Mouse (Mus musculus): ENCODE measurements at regions not wholly inside any gene's neighbourhood (a gene's known extent, or its start where the extent isn't known, plus 50 kb on each side); places are given as distances from the start of the nearest gene placed in this dataset.

DNA sequence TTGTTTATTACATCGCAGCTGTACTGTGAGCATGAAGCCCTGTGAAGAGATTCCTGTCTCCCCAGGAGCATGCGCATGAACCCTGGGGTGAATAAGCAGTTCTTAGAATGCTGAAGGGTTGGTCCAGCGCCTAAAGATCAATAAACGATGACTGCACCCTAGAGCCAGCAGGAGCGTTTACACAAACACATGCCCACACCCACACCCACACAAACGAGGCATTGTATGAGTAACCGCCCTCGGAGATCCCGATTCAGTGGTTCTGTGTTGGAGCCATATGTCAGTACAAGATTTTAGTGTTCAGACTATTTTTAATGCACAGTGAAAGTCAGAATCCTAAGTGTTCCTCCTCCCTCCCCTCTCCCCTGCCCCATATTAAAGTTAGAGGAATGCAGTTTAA lies 57.3 kb downstream of the Edn1 start:
- Histone ChIP-seq H3K4me2 (ENCODE audit: low read length) (no peak overlapping the region), H3K27me3 (replicated peaks; ENCODE audit: control insufficient read depth, insufficient read depth, low read length) (no peaks in the 10 kb centered on the region), H3K27ac (ENCODE audit: low read depth, low read length) (no peak overlapping the region), H3K36me3 (ENCODE audit: control insufficient read depth, insufficient read depth, low read length) (no peaks in the 10 kb centered on the region), H3K4me1 (ENCODE audit: control insufficient read depth, insufficient read depth, low read depth, low read length) (no peaks in the 10 kb centered on the region), H3K4me3 (ENCODE audit: low read length) (no peak overlapping the region), H3K9me3 (ENCODE audit: control insufficient read depth, low read length) (no peaks in the 10 kb centered on the region; the same call in 1 of the 2 replicates), H3K9ac (ENCODE audit: low read depth, low read length) (no peak overlapping the region)
- ATAC-seq, result no peak
- 84% methylated on average over 9 of the region's 9 CpGs for WGBS

- H3K9me3 ChIP-seq (ENCODE audit: control insufficient read depth, low read length), result no peaks in the 10 kb centered on the region; the same call in 1 of the 2 replicates
- H3K27me3 ChIP-seq (replicated peaks; ENCODE audit: control insufficient read depth, insufficient read depth, low read length), result no peaks in the 10 kb centered on the region
- no peaks in the 10 kb centered on the region for H3K4me1 ChIP-seq (ENCODE audit: control insufficient read depth, insufficient read depth, low read depth, low read length)
- H3K9ac ChIP-seq (ENCODE audit: low read depth, low read length), result no peak overlapping the region
- H3K36me3 ChIP-seq (ENCODE audit: control insufficient read depth, insufficient read depth, low read length), result no peaks in the 10 kb centered on the region
- no peak for ATAC-seq
- H3K27ac ChIP-seq (ENCODE audit: low read depth, low read length), result no peak overlapping the region
- 79% methylated on average over 7 of the region's 7 CpGs for WGBS
- no peak overlapping the region for H3K4me2 ChIP-seq (ENCODE audit: low read length)
- H3K4me3 ChIP-seq (ENCODE audit: low read length), result no peak overlapping the region
Observed at GRCm38 (mm10) chr13:42367655-42368554, 66.6 kb downstream of the Edn1 start.

GRCm38 (mm10) chr13:42369826-42370225 lies 68.5 kb downstream of the Edn1 start:
- H3K4me3 ChIP-seq (ENCODE audit: low read length), result no peak overlapping the region
- no peaks in the 10 kb centered on the region for H3K9me3 ChIP-seq (ENCODE audit: control insufficient read depth, low read length)
- H3K4me1 ChIP-seq (ENCODE audit: control insufficient read depth, insufficient read depth, low read depth, low read length), result no peaks in the 10 kb centered on the region
- no peak overlapping the region for H3K4me2 ChIP-seq (ENCODE audit: low read length)
- H3K27me3 ChIP-seq (replicated peaks; ENCODE audit: control insufficient read depth, insufficient read depth, low read length), result no peaks in the 10 kb centered on the region
- no peaks in the 10 kb centered on the region for H3K36me3 ChIP-seq (ENCODE audit: control insufficient read depth, insufficient read depth, low read length)
- H3K27ac ChIP-seq (ENCODE audit: low read depth, low read length), result no peak overlapping the region
- no peak overlapping the region for H3K9ac ChIP-seq (ENCODE audit: low read depth, low read length)
- 94% methylated on average over 1 of the region's 1 CpGs for WGBS
- no peak for ATAC-seq

DNA sequence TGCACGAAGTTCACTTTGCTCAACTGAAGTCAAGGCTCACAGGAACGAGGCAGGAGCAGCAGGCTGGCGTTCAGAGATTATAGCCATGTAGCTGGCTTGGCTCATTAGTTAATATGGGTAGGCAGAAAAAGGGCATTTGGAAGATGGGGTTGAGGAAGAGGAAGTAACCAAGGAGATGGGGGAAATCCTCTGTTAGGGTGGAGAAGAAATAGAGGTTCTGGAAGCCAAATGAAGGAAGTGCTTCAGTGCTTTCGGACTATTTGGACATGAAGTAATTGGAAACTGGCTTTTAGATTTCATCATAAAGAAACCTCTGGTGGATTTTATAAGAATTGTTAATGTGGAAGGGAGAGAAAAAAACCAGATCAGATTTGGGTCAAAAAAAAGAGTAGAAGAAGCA lies 70.9 kb downstream of the Edn1 start:
- no peaks in the 10 kb centered on the region for H3K36me3 ChIP-seq (ENCODE audit: control insufficient read depth, insufficient read depth, low read length)
- H3K9ac ChIP-seq (ENCODE audit: low read depth, low read length), result no peak overlapping the region
- H3K4me2 ChIP-seq (ENCODE audit: low read length), result no peak overlapping the region
- no peaks in the 10 kb centered on the region for H3K27me3 ChIP-seq (replicated peaks; ENCODE audit: control insufficient read depth, insufficient read depth, low read length)
- no peaks in the 10 kb centered on the region for H3K9me3 ChIP-seq (ENCODE audit: control insufficient read depth, low read length)
- 90% methylated on average over 4 of the region's 4 CpGs for WGBS
- H3K4me1 ChIP-seq (ENCODE audit: control insufficient read depth, insufficient read depth, low read depth, low read length), result no peaks in the 10 kb centered on the region
- H3K27ac ChIP-seq (ENCODE audit: low read depth, low read length), result no peak overlapping the region
- no peak overlapping the region for H3K4me3 ChIP-seq (ENCODE audit: low read length)
- no peak for ATAC-seq

DNA sequence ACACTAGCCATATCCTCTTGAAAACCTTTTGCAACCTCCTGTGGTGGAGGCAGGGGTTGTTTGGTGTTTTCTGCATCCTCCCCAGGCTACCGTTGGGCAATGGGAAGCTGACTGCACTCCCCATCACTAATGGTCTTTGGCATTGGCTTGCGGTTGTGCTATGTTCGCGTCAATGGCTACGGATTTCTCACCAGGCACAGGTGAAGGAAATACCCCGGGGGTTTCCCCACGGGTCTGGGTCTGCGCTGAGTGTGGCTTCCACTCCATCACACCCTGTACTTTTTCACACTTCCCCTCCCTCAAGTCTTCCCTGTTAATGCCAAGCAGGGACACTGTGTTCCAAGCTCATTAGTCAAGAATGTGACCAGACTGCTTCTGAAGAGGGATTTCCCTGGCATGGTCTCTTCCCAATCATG lies 72.9 kb downstream of the Edn1 start:
- Histone ChIP-seq H3K9ac (ENCODE audit: low read depth, low read length) (no peak overlapping the region), H3K36me3 (ENCODE audit: control insufficient read depth, insufficient read depth, low read length) (no peaks in the 10 kb centered on the region), H3K4me3 (ENCODE audit: low read length) (no peak overlapping the region), H3K27me3 (replicated peaks; ENCODE audit: control insufficient read depth, insufficient read depth, low read length) (no peaks in the 10 kb centered on the region), H3K4me2 (ENCODE audit: low read length) (no peak overlapping the region), H3K4me1 (ENCODE audit: control insufficient read depth, insufficient read depth, low read depth, low read length) (no peaks in the 10 kb centered on the region), H3K27ac (ENCODE audit: low read depth, low read length) (no peak overlapping the region), H3K9me3 (ENCODE audit: control insufficient read depth, low read length) (no peaks in the 10 kb centered on the region)
- ATAC-seq, result no peak
- 89% methylated on average over 8 of the region's 8 CpGs for WGBS

- no peaks in the 10 kb centered on the region for H3K9me3 ChIP-seq (ENCODE audit: control insufficient read depth, low read length)
- no peaks in the 10 kb centered on the region for H3K27me3 ChIP-seq (replicated peaks; ENCODE audit: control insufficient read depth, insufficient read depth, low read length)
- H3K9ac ChIP-seq (ENCODE audit: low read depth, low read length), result no peak overlapping the region
- H3K4me2 ChIP-seq (ENCODE audit: low read length), result no peak overlapping the region
- 75% methylated on average over 6 of the region's 6 CpGs for WGBS
- no peak for ATAC-seq
- no peaks in the 10 kb centered on the region for H3K4me1 ChIP-seq (ENCODE audit: control insufficient read depth, insufficient read depth, low read depth, low read length)
- no peaks in the 10 kb centered on the region for H3K36me3 ChIP-seq (ENCODE audit: control insufficient read depth, insufficient read depth, low read length)
- H3K27ac ChIP-seq (ENCODE audit: low read depth, low read length), result no peak overlapping the region
- H3K4me3 ChIP-seq (ENCODE audit: low read length), result no peak overlapping the region
Observed at GRCm38 (mm10) chr13:42379675-42380074, 78.4 kb downstream of the Edn1 start.

DNA sequence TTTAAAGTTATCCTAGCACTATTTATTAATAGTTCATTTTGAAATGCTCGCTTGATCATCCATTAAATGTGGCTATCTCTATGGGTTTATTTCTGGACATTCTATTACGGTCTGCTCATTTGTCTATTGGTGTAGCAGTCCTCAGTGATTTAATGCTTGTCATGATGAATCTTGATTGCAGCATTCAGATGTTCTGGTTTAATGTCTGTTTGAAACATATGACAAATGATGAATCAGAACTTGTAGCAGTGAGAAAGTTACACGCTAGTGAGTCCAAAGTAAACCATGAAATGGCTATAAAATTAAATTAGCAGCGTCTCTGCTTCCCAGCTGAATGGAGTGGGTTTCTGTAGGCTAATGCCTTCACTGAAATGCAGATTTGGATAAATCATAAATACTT lies 81.8 kb downstream of the Edn1 start:
- no peak overlapping the region for H3K4me3 ChIP-seq (ENCODE audit: low read length)
- no peak overlapping the region for H3K4me2 ChIP-seq (ENCODE audit: low read length)
- H3K9me3 ChIP-seq (ENCODE audit: control insufficient read depth, low read length), result no peaks in the 10 kb centered on the region
- H3K4me1 ChIP-seq (ENCODE audit: control insufficient read depth, insufficient read depth, low read depth, low read length), result no peaks in the 10 kb centered on the region
- H3K27me3 ChIP-seq (replicated peaks; ENCODE audit: control insufficient read depth, insufficient read depth, low read length), result no peaks in the 10 kb centered on the region
- H3K9ac ChIP-seq (ENCODE audit: low read depth, low read length), result no peak overlapping the region
- H3K27ac ChIP-seq (ENCODE audit: low read depth, low read length), result no peak overlapping the region
- ATAC-seq, result no peak
- no peaks in the 10 kb centered on the region for H3K36me3 ChIP-seq (ENCODE audit: control insufficient read depth, insufficient read depth, low read length)
- WGBS, result 73% methylated on average over 4 of the region's 4 CpGs

DNA sequence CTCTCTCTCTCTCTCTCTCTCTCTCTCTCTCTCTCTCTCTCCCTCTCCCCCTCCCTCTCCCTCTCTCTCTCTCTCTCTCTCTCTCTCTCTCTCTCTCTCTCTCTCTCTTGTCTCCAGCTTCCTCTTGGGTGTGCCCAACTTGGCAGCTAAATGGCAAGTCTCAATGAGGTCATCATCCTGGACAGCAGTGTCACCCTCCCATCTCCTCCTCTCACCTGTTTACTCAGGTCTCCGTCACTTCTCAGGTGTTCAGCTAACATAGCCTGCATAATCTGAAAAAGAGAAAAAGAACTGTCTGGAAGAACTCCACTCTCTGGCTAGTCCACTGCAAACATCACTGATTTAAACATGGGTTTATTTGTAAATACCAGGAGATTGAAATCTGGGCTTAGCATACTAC lies 89.1 kb downstream of the Edn1 start:
- H3K36me3 ChIP-seq (ENCODE audit: control insufficient read depth, insufficient read depth, low read length), result no peaks in the 10 kb centered on the region
- H3K27me3 ChIP-seq (replicated peaks; ENCODE audit: control insufficient read depth, insufficient read depth, low read length), result no peaks in the 10 kb centered on the region
- no peaks in the 10 kb centered on the region for H3K9me3 ChIP-seq (ENCODE audit: control insufficient read depth, low read length)
- no peak overlapping the region for H3K9ac ChIP-seq (ENCODE audit: low read depth, low read length)
- no peak overlapping the region for H3K4me3 ChIP-seq (ENCODE audit: low read length)
- H3K4me2 ChIP-seq (ENCODE audit: low read length), result no peak overlapping the region
- 96% methylated on average over 1 of the region's 1 CpGs for WGBS
- H3K4me1 ChIP-seq (ENCODE audit: control insufficient read depth, insufficient read depth, low read depth, low read length), result no peaks in the 10 kb centered on the region
- no peak for ATAC-seq
- no peak overlapping the region for H3K27ac ChIP-seq (ENCODE audit: low read depth, low read length)

GRCm38 (mm10) chr13:42391330-42392005 lies 90.2 kb downstream of the Edn1 start:
- 77% methylated on average over 9 of the region's 9 CpGs for WGBS
- H3K36me3 ChIP-seq (ENCODE audit: control insufficient read depth, insufficient read depth, low read length), result no peaks in the 10 kb centered on the region

More at GRCm38 (mm10) chr13:42391330-42392005, 90.2 kb downstream of the Edn1 start:
- H3K27me3 ChIP-seq (replicated peaks; ENCODE audit: control insufficient read depth, insufficient read depth, low read length), result no peaks in the 10 kb centered on the region
- H3K9me3 ChIP-seq (ENCODE audit: control insufficient read depth, low read length), result no peaks in the 10 kb centered on the region
- ATAC-seq, result no peak
- no peak overlapping the region for H3K4me2 ChIP-seq (ENCODE audit: low read length)
- no peak overlapping the region for H3K27ac ChIP-seq (ENCODE audit: low read depth, low read length)
- H3K4me3 ChIP-seq (ENCODE audit: low read length), result no peak overlapping the region
- H3K4me1 ChIP-seq (ENCODE audit: control insufficient read depth, insufficient read depth, low read depth, low read length), result no peaks in the 10 kb centered on the region
- no peak overlapping the region for H3K9ac ChIP-seq (ENCODE audit: low read depth, low read length)

All from hindbrain, embryonic 16.5 days (tissue).